Mouse (Mus musculus) erythroblast, embryonic 14.5 days (primary cell): ENCODE data around the gene Fbxo47. TPM values are rescaled to one million over a fixed set of nuclear protein-coding genes. Genes with fewer than 3 reads are reported as not detected.

Experiments
- H3K27me3 ChIP-seq: 2 replicates; pipeline ENCODE4 v1.6.1; 2012; ENCODE audit warnings: inconsistent platforms; ENCODE audit not compliant: control insufficient read depth
- H3K36me3 ChIP-seq: 2 replicates; pipeline ENCODE4 v1.6.1; 2012; ENCODE audit warnings: mild to moderate bottlenecking, inconsistent platforms; ENCODE audit not compliant: control insufficient read depth
- H3K4me1 ChIP-seq: 2 replicates; pipeline ENCODE4 v1.6.1; 2012; ENCODE audit warnings: inconsistent platforms; ENCODE audit not compliant: control insufficient read depth
- H3K4me3 ChIP-seq: replicated peaks from 2 replicates; pipeline ENCODE3; 2012; ENCODE audit warnings: moderate library complexity, mild to moderate bottlenecking, inconsistent platforms
- H3K9me3 ChIP-seq: 2 replicates; pipeline ENCODE4 v1.6.1; 2012; ENCODE audit warnings: low read length, inconsistent platforms, mixed read lengths; ENCODE audit not compliant: control insufficient read depth
- GATA1 ChIP-seq: IDR thresholded peaks from 2 replicates; pipeline ENCODE4 v1.6.1; 2012; ENCODE audit warnings: low read length, inconsistent platforms, mixed read lengths
- TAL1 ChIP-seq: IDR thresholded peaks from 3 replicates; pipeline ENCODE4 v1.6.1; 2012; ENCODE audit warnings: low read length, inconsistent platforms, mixed read lengths
- polyA plus RNA-seq: library from polyadenylated mRNA; stranded (reverse); fragments of >175 nt; gene quantifications from 2 replicates; pipeline ENCODE4 v1.2.3, GENCODE M21; 2012

Gene Fbxo47
- polyA plus RNA-seq, 1 experiment = not detected

DNA sequence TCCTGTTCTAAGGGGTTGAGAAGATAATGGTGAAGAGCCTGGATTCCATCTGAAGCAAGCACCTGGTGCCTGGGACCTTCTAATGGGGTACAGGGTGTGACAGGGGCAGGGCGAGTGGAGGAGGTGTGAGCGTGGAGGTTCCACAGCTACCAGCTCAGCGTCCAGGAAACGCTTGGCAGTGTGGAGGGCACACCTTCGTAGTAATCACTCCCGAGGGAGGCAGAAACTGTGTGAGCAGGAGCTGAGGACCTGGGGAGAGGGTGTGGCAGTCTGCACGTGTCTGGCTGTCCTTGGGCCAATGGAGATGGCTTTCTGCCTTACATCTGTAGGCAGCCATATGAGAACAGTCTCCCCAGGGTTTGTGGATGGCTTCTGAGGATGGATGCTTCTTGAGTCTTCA lies 70.9 kb downstream of the Fbxo47 start:
- no peaks in the 10 kb centered on the region for H3K27me3 ChIP-seq
- H3K9me3 ChIP-seq = no peaks in the 10 kb centered on the region
- TF ChIP-seq TAL1 (no peak), GATA1 (no peak)
- H3K4me3 ChIP-seq = no peak overlapping the region
- H3K36me3 ChIP-seq = peaks cover 22% of the 10 kb centered on the region; the same call in 1 of the 2 replicates
- H3K4me1 ChIP-seq = peaks cover 23% of the 10 kb centered on the region

DNA sequence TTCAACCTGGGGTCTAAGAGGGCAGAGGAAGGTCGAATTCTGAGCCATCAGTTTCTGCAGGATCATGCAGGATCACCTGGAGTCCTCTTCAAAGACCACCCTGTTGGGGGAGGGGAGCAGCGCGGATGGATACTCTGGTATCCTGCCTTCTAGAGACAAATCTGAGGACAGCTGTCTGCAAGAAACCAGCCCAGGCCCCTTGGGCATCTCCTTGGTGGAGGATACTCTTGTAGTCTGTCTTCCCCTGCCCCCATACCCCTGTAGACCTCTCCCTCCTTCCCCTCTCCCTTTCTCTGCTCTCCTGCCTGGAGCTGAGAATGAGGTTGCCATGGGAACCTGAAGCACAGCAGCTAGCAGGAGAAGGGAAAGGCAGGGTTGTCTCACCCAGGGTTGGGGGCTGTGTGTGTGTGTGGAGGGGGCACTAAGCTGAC lies 71.4 kb downstream of the Fbxo47 start:
- Histone ChIP-seq H3K4me1 (peaks cover 18% of the 10 kb centered on the region), H3K4me3 (no peak overlapping the region), H3K9me3 (no peaks in the 10 kb centered on the region), H3K27me3 (no peaks in the 10 kb centered on the region), H3K36me3 (peaks cover 22% of the 10 kb centered on the region; the same call in 1 of the 2 replicates)
- TF ChIP-seq GATA1 = no peak
- TF ChIP-seq TAL1 = no peak

DNA sequence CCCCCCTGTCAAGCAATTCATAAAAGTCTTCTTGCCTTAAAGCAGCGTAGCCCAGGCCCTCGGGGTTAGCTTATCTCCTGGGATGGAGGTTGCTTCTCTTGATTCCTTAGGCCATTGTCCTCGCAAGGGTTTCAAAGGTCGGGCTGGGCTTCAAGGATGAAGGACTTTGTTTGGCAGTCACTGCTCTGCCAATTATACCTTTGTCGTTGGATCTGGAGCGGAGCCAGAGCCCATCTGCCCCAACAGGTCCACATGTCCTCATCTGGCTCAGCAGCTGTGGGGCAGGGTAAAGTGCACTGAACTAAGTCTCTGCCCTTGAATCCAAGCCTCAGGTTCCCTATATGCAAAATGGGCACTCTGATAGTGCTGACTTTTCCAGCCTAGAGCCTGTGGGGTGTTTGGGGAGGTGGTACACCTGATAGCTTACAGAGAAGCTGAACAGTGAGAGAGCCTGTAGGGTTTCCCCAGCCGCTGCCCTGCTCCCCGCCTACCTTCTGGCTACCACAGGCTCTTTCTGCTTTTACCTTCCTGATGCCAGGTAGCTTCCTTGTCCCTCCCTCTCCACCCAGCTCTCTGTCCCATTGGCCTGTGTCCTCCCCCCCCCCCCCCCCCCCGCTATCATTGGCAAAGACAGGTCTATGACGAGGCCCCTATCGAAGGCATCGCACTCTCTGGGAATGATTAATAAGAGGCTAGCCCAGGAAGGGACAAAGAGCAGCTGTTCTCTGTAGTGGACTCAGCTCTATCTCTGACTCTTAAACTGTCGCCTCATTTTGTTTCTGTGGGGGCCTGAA lies 72.2 kb downstream of the Fbxo47 start:
- TF ChIP-seq GATA1 (no peak), TAL1 (no peak)
- Histone ChIP-seq H3K4me1 (peaks cover 11% of the 10 kb centered on the region), H3K36me3 (peaks cover 19% of the 10 kb centered on the region; the same call in 1 of the 2 replicates), H3K9me3 (no peaks in the 10 kb centered on the region), H3K4me3 (no peak overlapping the region), H3K27me3 (no peaks in the 10 kb centered on the region)

DNA sequence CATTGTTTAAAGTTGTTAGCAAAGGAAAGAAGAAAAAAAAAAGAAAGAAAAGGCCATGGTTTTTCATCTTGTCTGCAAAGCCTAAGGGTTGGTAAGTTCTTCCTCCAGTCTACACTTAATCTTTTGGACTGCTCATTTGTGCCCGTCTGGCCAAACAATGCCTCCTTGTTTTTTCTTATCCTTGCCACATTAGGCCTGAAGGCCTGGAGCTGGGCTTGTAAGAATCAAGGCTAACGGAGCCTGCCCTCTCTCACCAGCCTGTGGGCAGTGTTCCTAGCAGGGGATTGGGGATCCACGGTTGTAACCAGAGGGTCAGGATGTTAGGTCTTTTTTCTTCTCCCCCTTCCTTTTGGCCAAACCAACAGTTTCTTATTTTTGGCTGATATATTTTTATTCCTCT lies 73.0 kb downstream of the Fbxo47 start:
- Histone ChIP-seq H3K27me3 (no peaks in the 10 kb centered on the region), H3K4me3 (no peak overlapping the region), H3K36me3 (peaks cover 18% of the 10 kb centered on the region; the same call in 1 of the 2 replicates), H3K4me1 (peaks cover 10% of the 10 kb centered on the region), H3K9me3 (no peaks in the 10 kb centered on the region)
- TF ChIP-seq TAL1 (no peak), GATA1 (no peak)

DNA sequence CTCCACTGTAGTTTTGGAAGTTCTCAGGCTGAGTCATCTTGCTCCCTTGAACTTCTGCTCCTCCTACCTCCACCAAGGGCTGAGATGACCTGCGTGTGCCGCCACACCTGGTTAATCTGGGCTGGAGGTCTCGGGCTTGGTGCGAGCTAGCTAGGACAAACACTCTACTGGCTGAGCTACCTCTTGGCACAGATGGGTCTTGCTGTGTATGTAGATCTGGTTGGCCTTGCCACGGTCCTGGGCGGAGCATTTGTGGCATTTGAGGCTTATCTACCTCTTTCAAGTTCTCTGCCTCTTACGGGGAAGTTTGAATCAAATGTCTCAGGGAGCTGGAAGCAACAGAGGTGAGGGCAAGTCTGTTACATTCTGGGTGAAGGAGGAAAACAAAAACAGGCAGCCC lies 73.6 kb downstream of the Fbxo47 start:
- no peaks in the 10 kb centered on the region for H3K27me3 ChIP-seq
- peaks cover 10% of the 10 kb centered on the region for H3K4me1 ChIP-seq
- no peak overlapping the region for H3K4me3 ChIP-seq
- no peaks in the 10 kb centered on the region for H3K9me3 ChIP-seq
- TF ChIP-seq GATA1 (no peak), TAL1 (no peak)
- H3K36me3 ChIP-seq = peaks cover 16% of the 10 kb centered on the region; the same call in 1 of the 2 replicates

DNA sequence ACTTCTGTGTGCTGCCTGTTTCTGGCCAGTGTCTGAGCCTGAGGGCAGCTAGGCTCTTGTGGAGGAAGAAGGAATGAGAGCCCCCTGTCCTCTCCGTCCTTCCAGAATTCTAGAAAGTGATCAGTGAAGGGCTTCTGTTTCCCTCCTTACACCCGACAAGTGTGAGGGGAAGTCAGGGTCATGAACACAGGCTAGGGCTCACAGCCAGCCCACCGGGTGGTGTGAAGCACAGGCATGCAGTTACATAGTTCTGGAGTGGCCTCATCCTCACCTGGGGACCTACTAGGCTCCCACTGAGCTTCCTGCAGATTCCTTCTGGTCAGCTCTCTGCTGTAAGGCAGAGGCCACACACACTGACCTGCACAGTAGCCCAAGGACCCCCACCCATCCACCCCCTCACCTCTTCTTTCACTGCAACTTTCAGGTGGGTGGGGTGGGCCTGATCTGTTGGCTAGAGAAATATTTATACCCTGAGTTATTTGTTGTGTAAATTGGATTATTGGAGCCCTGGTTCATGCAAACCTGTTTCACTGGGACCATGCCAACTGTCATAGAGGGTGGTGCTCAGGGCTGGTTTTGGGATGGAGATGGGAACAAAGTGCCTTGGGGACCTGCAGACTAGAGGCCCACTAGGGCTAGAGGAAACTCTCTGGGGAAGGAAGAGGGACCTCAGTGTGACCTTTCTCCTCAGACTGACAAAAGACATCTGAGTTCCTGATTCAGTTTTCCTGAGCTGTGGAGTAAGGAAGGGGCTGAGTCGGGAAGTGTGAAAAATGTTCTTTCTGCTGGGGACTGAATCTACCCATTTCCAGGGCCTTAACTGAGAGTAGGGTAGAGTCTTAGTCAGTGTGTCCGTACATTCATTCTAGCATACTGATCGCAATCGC lies 74.5 kb downstream of the Fbxo47 start:
- no peak overlapping the region for H3K4me3 ChIP-seq
- H3K9me3 ChIP-seq = no peaks in the 10 kb centered on the region
- H3K36me3 ChIP-seq = peaks cover 16% of the 10 kb centered on the region; the same call in 1 of the 2 replicates
- peaks cover 10% of the 10 kb centered on the region for H3K4me1 ChIP-seq
- TF ChIP-seq TAL1 (no peak), GATA1 (no peak)
- no peaks in the 10 kb centered on the region for H3K27me3 ChIP-seq

DNA sequence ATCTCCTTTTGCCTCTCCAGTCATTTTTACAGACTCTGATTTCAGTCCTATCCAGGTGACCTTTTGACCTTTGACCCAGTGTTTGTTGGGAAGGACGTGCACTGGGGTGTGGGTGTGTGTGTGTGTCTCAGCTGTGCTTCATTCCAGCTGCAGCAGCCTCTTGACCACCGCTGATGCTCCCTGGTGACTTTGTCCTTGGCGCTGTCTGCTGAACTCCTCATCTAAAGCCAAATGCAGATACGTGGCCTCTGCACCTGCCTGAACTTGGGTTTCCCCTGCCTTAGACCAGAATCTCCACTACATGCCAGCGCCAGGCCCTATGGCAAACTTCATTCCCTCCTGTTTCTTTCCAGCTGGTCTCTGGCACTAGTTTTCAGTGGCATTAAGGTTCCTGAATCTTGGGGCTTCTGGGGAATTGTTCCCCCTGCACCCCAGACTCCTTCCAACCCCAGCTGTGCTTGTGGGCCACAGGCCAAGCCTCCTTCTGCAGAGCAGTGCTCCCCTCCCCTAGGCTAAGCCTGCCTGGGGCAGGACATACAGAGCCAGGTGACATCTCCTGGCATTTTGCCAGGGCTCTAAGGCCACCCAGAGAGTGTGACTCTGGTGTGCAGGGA lies 75.2 kb downstream of the Fbxo47 start:
- peaks cover 10% of the 10 kb centered on the region for H3K4me1 ChIP-seq
- TF ChIP-seq TAL1 = no peak
- TF ChIP-seq GATA1 = no peak
- H3K27me3 ChIP-seq = no peaks in the 10 kb centered on the region
- peaks cover 16% of the 10 kb centered on the region; the same call in 1 of the 2 replicates for H3K36me3 ChIP-seq
- H3K9me3 ChIP-seq = no peaks in the 10 kb centered on the region
- H3K4me3 ChIP-seq = no peak overlapping the region

DNA sequence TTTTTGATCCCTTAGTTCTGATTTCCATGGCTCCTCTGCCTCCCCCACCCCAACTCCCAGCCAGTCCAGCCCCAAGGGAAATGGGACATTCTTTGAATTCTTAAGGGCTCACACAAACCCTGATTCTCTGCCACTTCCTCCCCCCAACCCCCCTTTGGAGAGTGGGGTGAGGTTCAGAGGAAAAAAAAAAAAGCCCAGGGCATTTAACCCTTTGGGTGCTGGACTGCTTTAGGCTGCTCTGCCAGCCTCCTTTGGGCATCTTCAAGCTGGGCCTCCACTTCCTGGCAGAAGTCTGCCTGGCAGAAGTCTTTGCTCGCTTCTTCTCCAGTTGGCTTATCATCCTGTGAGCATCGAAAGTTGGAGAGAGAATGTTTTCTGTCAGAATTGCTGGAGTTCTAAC lies 75.9 kb downstream of the Fbxo47 start:
- TF ChIP-seq TAL1 = no peak
- TF ChIP-seq GATA1 = no peak
- peaks cover 13% of the 10 kb centered on the region; the same call in 1 of the 2 replicates for H3K36me3 ChIP-seq
- no peaks in the 10 kb centered on the region for H3K9me3 ChIP-seq
- H3K4me3 ChIP-seq = no peak overlapping the region
- H3K4me1 ChIP-seq = peaks cover 7% of the 10 kb centered on the region
- no peaks in the 10 kb centered on the region for H3K27me3 ChIP-seq

DNA sequence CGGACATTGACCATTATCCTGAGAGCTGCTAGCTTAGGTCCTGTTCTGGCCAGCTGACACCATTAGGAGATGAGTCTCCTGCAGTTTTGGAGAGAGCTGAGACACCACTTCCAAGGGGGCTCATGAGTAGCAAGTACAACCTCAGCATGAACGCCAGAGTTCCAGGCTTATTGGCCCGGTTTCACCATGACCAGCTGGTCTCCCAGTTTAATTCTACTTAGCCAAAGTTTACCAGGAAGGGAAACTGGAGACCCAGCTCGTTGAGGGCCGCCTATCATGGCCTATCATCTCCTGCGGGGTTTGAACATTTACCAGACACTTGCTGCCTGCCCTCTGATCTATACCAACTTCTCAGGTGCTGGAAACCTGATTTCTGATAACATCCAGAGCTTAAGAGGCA lies 76.3 kb downstream of the Fbxo47 start:
- H3K9me3 ChIP-seq = no peaks in the 10 kb centered on the region
- H3K27me3 ChIP-seq = no peaks in the 10 kb centered on the region
- H3K36me3 ChIP-seq = peaks cover 10% of the 10 kb centered on the region; the same call in 1 of the 2 replicates
- no peak for TF ChIP-seq GATA1
- no peak for TF ChIP-seq TAL1
- H3K4me1 ChIP-seq = peaks cover 6% of the 10 kb centered on the region
- H3K4me3 ChIP-seq = no peak overlapping the region
